ENCODE assay signal across 8 mouse cellular contexts in genomic region chr5:135956300-135957206, GRCm38 (mm10). TPM values are rescaled to one million over a fixed set of nuclear protein-coding genes. Genes with fewer than 3 reads are reported as not detected.
A peak's percentile ranks its signal among the peaks of the same experiment; 100 is the strongest.
DNase-seq lines count a peak whose midpoint lies in the region; ATAC-seq and TF ChIP-seq lines count a peak whose summit lies in the region.

No protein-coding gene starts in this region.

- TF ChIP-seq POLR2A in MEL (IDR thresholded peaks at IDR 0.05; ENCODE audit: control insufficient read depth in 1 of 2, insufficient read depth in 1 of 2, low read depth in 1 of 2, low read length in 2 of 2, poor library complexity in 1 of 2) = no peak

- peak overlapping the region; percentile 62 for H3K4me2 ChIP-seq in heart, embryonic 14.5 days (ENCODE audit: low read length)
- H3K4me2 ChIP-seq in hindbrain, embryonic 11.5 days (replicated peaks; ENCODE audit: low read depth, low read length) = no peak overlapping the region
- H3K4me2 ChIP-seq in midbrain, embryonic 12.5 days (replicated peaks) = peak overlapping the region; percentile 43

- H3K79me2 ChIP-seq in MEL (ENCODE audit: control insufficient read depth, insufficient read depth, low read length, poor library complexity) = no peaks in the 10 kb centered on the region; the same call in 1 of the 2 replicates

- H3K4me3 ChIP-seq in heart, embryonic 14.5 days (ENCODE audit: control insufficient read depth in 1 of 2, insufficient read depth in 1 of 2, low read depth in 1 of 2, low read length in 2 of 2) = peak overlapping the region in 1 of 2 experiments; percentile 30; a peak in 2 of 4 replicates
- H3K4me3 ChIP-seq in MEL (ENCODE audit: control insufficient read depth in 1 of 2, insufficient read depth in 1 of 2, low read depth in 2 of 2, low read length in 2 of 2) = peak overlapping the region; percentile 34 to 55
- H3K4me3 ChIP-seq in hindbrain, embryonic 11.5 days (ENCODE audit: low read depth, low read length) = no peak overlapping the region
- H3K4me3 ChIP-seq in midbrain, embryonic 12.5 days = no peak overlapping the region

- no peak for TF ChIP-seq CTCF in MEL (IDR thresholded peaks at IDR 0.05 in 2 of 3, conservative IDR thresholded peaks at IDR 0.05 in 1 of 3; ENCODE audit: control insufficient read depth in 1 of 3, insufficient read depth in 1 of 3, low read depth in 2 of 3, low read length in 3 of 3, poor library complexity in 1 of 3, severe bottlenecking in 1 of 3)

- WGBS in heart, embryonic 14.5 days = 85% methylated on average over 9 of the region's 9 CpGs
- WGBS in hindbrain, embryonic 11.5 days = 86% methylated on average over 9 of the region's 9 CpGs
- 88% methylated on average over 9 of the region's 9 CpGs for WGBS in midbrain, embryonic 12.5 days

- no peaks in the 10 kb centered on the region for H3K36me3 ChIP-seq in heart, embryonic 14.5 days (ENCODE audit: control insufficient read depth, insufficient read depth, low read length)
- H3K36me3 ChIP-seq in MEL (ENCODE audit: control insufficient read depth in 1 of 2, insufficient read depth in 2 of 2, low read length in 2 of 2) = peaks cover 0 to 22% of the 10 kb centered on the region in 2 experiments; a peak in 2 of 4 replicates
- H3K36me3 ChIP-seq in hindbrain, embryonic 11.5 days (ENCODE audit: control insufficient read depth, insufficient read depth, low read length) = no peaks in the 10 kb centered on the region
- no peaks in the 10 kb centered on the region for H3K36me3 ChIP-seq in midbrain, embryonic 12.5 days

- no peak overlapping the region; the same call in 1 of the 2 replicates for H3K9ac ChIP-seq in heart, embryonic 14.5 days (ENCODE audit: low read length)
- H3K9ac ChIP-seq in MEL (ENCODE audit: control insufficient read depth, low read depth, low read length, poor library complexity, severe bottlenecking) = peak overlapping the region; percentile 83
- H3K9ac ChIP-seq in hindbrain, embryonic 11.5 days (ENCODE audit: low read depth, low read length) = no peak overlapping the region; the same call in 1 of the 2 replicates
- H3K9ac ChIP-seq in midbrain, embryonic 12.5 days (replicated peaks) = peak overlapping the region; percentile 8; the same call in 1 of the 2 replicates

- H3K27me3 ChIP-seq in heart, embryonic 14.5 days (ENCODE audit: control insufficient read depth, insufficient read depth, low read length) = no peaks in the 10 kb centered on the region
- no peaks in the 10 kb centered on the region for H3K27me3 ChIP-seq in MEL (ENCODE audit: control insufficient read depth in 1 of 2, insufficient read depth in 2 of 2, low read length in 2 of 2)
- no peaks in the 10 kb centered on the region for H3K27me3 ChIP-seq in hindbrain, embryonic 11.5 days (ENCODE audit: control insufficient read depth, insufficient read depth, low read length)
- no peaks in the 10 kb centered on the region for H3K27me3 ChIP-seq in midbrain, embryonic 12.5 days

- no peak for TF ChIP-seq RAD21 in MEL (IDR thresholded peaks at IDR 0.05; ENCODE audit: low read depth, low read length)

- H3K4me1 ChIP-seq in heart, embryonic 14.5 days (ENCODE audit: control insufficient read depth in 2 of 2, insufficient read depth in 2 of 2, low read length in 2 of 2) = peaks cover 11% of the 10 kb centered on the region in 2 experiments
- peaks cover 9 to 25% of the 10 kb centered on the region in 2 experiments for H3K4me1 ChIP-seq in MEL (ENCODE audit: control insufficient read depth in 1 of 2, insufficient read depth in 2 of 2, low read length in 2 of 2)
- no peaks in the 10 kb centered on the region for H3K4me1 ChIP-seq in hindbrain, embryonic 11.5 days (replicated peaks; ENCODE audit: control insufficient read depth, insufficient read depth, low read length)
- 0 out of 2 replicates have a peak, but pooled peaks cover 6% of the 10 kb centered on the region for H3K4me1 ChIP-seq in midbrain, embryonic 12.5 days

- no peaks in the 10 kb centered on the region for H3K9me3 ChIP-seq in heart, embryonic 14.5 days (ENCODE audit: control insufficient read depth, low read length)
- no peaks in the 10 kb centered on the region for H3K9me3 ChIP-seq in MEL (replicated peaks; ENCODE audit: insufficient read depth, low read length)
- no peaks in the 10 kb centered on the region for H3K9me3 ChIP-seq in hindbrain, embryonic 11.5 days (ENCODE audit: control insufficient read depth, low read length)
- no peaks in the 10 kb centered on the region for H3K9me3 ChIP-seq in midbrain, embryonic 12.5 days

- peak overlapping the region; percentile 94 to 97 for H3K27ac ChIP-seq in heart, embryonic 14.5 days (replicated peaks in 1 of 2; ENCODE audit: control insufficient read depth in 1 of 2, insufficient read depth in 1 of 2, low read depth in 2 of 2, low read length in 2 of 2)
- H3K27ac ChIP-seq in MEL (ENCODE audit: control insufficient read depth, low read depth, low read length) = peak overlapping the region; percentile 90
- H3K27ac ChIP-seq in hindbrain, embryonic 11.5 days (ENCODE audit: low read depth, low read length) = peak overlapping the region; percentile 81
- H3K27ac ChIP-seq in midbrain, embryonic 12.5 days (replicated peaks) = peak overlapping the region; percentile 79

- DNase-seq in heart, adult 18-20 months = no peak
- DNase-seq in MEL (ENCODE audit: low read depth, low spot score) = no peak
- no peak for DNase-seq in hindbrain, embryonic 11.5 days (ENCODE audit: low spot score)
- no peak for DNase-seq in layer of hippocampus, postnatal 36 days
- no peak for DNase-seq in urinary bladder, postnatal 14 days (ENCODE audit: low spot score)
- DNase-seq in right cerebral cortex, postnatal 4 days = no peak

- no peak for TF ChIP-seq EP300 in MEL (IDR thresholded peaks at IDR 0.05; ENCODE audit: low read depth in 1 of 2, low read length in 2 of 2)

- no peak for ATAC-seq in heart, embryonic 14.5 days (ENCODE audit: insufficient number of reproducible peaks, insufficient read depth, low FRiP score, low read depth)
- no peak for ATAC-seq in hindbrain, embryonic 11.5 days (ENCODE audit: low FRiP score)
- ATAC-seq in midbrain, embryonic 12.5 days (ENCODE audit: low FRiP score, low read depth) = no peak

TF ChIP-seq in MEL, 35 proteins besides CTCF, POLR2A, EP300 and RAD21 (continues in another document):
- TF ChIP-seq BHLHE40 (IDR thresholded peaks at IDR 0.05; ENCODE audit: borderline replicate concordance, low read depth, low read length) (peak; percentile 51; the same call in 1 of the 2 replicates), KAT2A (conservative IDR thresholded peaks at IDR 0.05; ENCODE audit: low read depth, low read length) (no peak), ELF1 (IDR thresholded peaks at IDR 0.05; ENCODE audit: low read depth, low read length) (no peak), SIN3A (IDR thresholded peaks at IDR 0.05; ENCODE audit: low read length) (no peak), TAL1 (IDR thresholded peaks at IDR 0.05; ENCODE audit: low read length) (no peak), GATA1 (IDR thresholded peaks at IDR 0.05; ENCODE audit: low read depth, low read length) (no peak), NRF1 (IDR thresholded peaks at IDR 0.05; ENCODE audit: insufficient read depth, low read depth, low read length, poor library complexity, severe bottlenecking) (no peak), HCFC1 (IDR thresholded peaks at IDR 0.05; ENCODE audit: low read depth, low read length) (no peak), ZNF384 (IDR thresholded peaks at IDR 0.05; ENCODE audit: low read depth, low read length) (peak; percentile 13; the same call in 1 of the 2 replicates), MEF2A (IDR thresholded peaks at IDR 0.05; ENCODE audit: extremely low read depth, insufficient replicate concordance, low read depth, low read length, poor library complexity, severe bottlenecking) (no peak)

RNA-seq across cellular contexts. Expression of gene Ssc4d, which starts 17.8 kb away (rescaled TPM):
- 0.39 and 0.68 TPM in 2 replicates for polyA plus RNA-seq in heart, embryonic 14.5 days (2014; fragmentation: Nextera tagmentation; extraction: Ambion mirVana)
- total RNA-seq in heart, adult 18-20 months (2021) = under 1 TPM; 0.21 to 0.40 TPM
- 0.95 and 1.1 TPM in 2 replicates for total RNA-seq in MEL (2012; rRNA removed)
- 1 to 10 TPM in 1 of 2 experiments, not detected in 1; 2.1 TPM for polyA plus RNA-seq in MEL (2012; ENCODE audit: insufficient read depth in 1 of 2, insufficient read length in 2 of 2, low read depth in 1 of 2, low replicate concordance in 2 of 2, missing spikeins in 1 of 2)
- 1.6 and 2.4 TPM in 2 replicates for polyA plus RNA-seq in hindbrain, embryonic 11.5 days (2014; fragmentation: Nextera tagmentation; extraction: Ambion mirVana)
- 0.82 and 2.2 TPM in 2 replicates for polyA plus RNA-seq in midbrain, embryonic 12.5 days (2016; fragmentation: Nextera tagmentation; extraction: Ambion mirVana)
- total RNA-seq in layer of hippocampus, postnatal 36 days (2021) = 1 to 10 TPM; 1.4 to 1.7 TPM

RNA-seq across cellular contexts. Expression of gene Ywhag, which starts 22.1 kb away (rescaled TPM):
- polyA plus RNA-seq in heart, embryonic 14.5 days (2014; fragmentation: Nextera tagmentation; extraction: Ambion mirVana) = 72.5 and 84.8 TPM in 2 replicates
- 100 to 1,000 TPM; 285 to 287 TPM for total RNA-seq in heart, adult 18-20 months (2021)
- total RNA-seq in MEL (2012; rRNA removed) = 109 and 116 TPM in 2 replicates
- polyA plus RNA-seq in MEL (2012; ENCODE audit: insufficient read depth in 1 of 2, insufficient read length in 2 of 2, low read depth in 1 of 2, low replicate concordance in 2 of 2, missing spikeins in 1 of 2) = 100 to 1,000 TPM; 268 to 295 TPM
- polyA plus RNA-seq in hindbrain, embryonic 11.5 days (2014; fragmentation: Nextera tagmentation; extraction: Ambion mirVana) = 204 and 208 TPM in 2 replicates
- 457 and 466 TPM in 2 replicates for polyA plus RNA-seq in midbrain, embryonic 12.5 days (2016; fragmentation: Nextera tagmentation; extraction: Ambion mirVana)
- total RNA-seq in layer of hippocampus, postnatal 36 days (2021) = 1,000 to 10,000 TPM; 1,259 to 1,347 TPM

RNA-seq across cellular contexts. Expression of gene Zp3, which starts 23.3 kb away (rescaled TPM):
- polyA plus RNA-seq in heart, embryonic 14.5 days (2014; fragmentation: Nextera tagmentation; extraction: Ambion mirVana) = not detected in 2 replicates
- not detected for total RNA-seq in heart, adult 18-20 months (2021)
- total RNA-seq in MEL (2012; rRNA removed) = not detected in 2 replicates
- not detected for polyA plus RNA-seq in MEL (2012; ENCODE audit: insufficient read depth in 1 of 2, insufficient read length in 2 of 2, low read depth in 1 of 2, low replicate concordance in 2 of 2, missing spikeins in 1 of 2)
- polyA plus RNA-seq in hindbrain, embryonic 11.5 days (2014; fragmentation: Nextera tagmentation; extraction: Ambion mirVana) = not detected in 2 replicates
- not detected in 2 replicates for polyA plus RNA-seq in midbrain, embryonic 12.5 days (2016; fragmentation: Nextera tagmentation; extraction: Ambion mirVana)
- not detected for total RNA-seq in layer of hippocampus, postnatal 36 days (2021)

RNA-seq across cellular contexts. Expression of gene Dtx2, which starts 38.0 kb away (rescaled TPM):
- 16.8 and 17.4 TPM in 2 replicates for polyA plus RNA-seq in heart, embryonic 14.5 days (2014; fragmentation: Nextera tagmentation; extraction: Ambion mirVana)
- total RNA-seq in heart, adult 18-20 months (2021) = 1 to 10 TPM; 6.5 to 8.1 TPM
- total RNA-seq in MEL (2012; rRNA removed) = 11.4 and 11.9 TPM in 2 replicates
- 10 to 100 TPM in 1 of 2 experiments, not detected in 1; 17.2 TPM for polyA plus RNA-seq in MEL (2012; ENCODE audit: insufficient read depth in 1 of 2, insufficient read length in 2 of 2, low read depth in 1 of 2, low replicate concordance in 2 of 2, missing spikeins in 1 of 2)
- polyA plus RNA-seq in hindbrain, embryonic 11.5 days (2014; fragmentation: Nextera tagmentation; extraction: Ambion mirVana) = 21.6 and 23.5 TPM in 2 replicates
- polyA plus RNA-seq in midbrain, embryonic 12.5 days (2016; fragmentation: Nextera tagmentation; extraction: Ambion mirVana) = 30.0 and 30.7 TPM in 2 replicates
- 1 to 10 TPM; 7.9 to 8.0 TPM for total RNA-seq in layer of hippocampus, postnatal 36 days (2021)

Comparison
In these comparisons a context has a peak if more than half of its experiments do, and no peak if none do; other contexts are left out.
1. H3K4me3 ChIP-seq: peak in MEL (2 of 2); none in hindbrain, embryonic 11.5 days (single experiment) and midbrain, embryonic 12.5 days (single experiment).
2. H3K9ac ChIP-seq: peak in MEL (single experiment) and midbrain, embryonic 12.5 days (single experiment); none in heart, embryonic 14.5 days (single experiment) and hindbrain, embryonic 11.5 days (single experiment).
3. Peak in every context shown above with its lines, with median percentiles within 50 percentile points of each other: H3K27ac ChIP-seq.